Mouse (Mus musculus): ENCODE measurements around the gene Gm20765.
"Not testable (repeated sequence)": the region's sequence is repeated elsewhere in the genome, so short reads cannot be mapped to it uniquely, and the experiment has no call there.

Gene Gm20765

GRCm38 (mm10) chr10:104185233-104185632 lies at the start of gene Gm20765:
Gene Gm20765 (plus strand): TSS chr10:104185533.
- DNase-seq (ENCODE audit: low spot score), result not testable (repeated sequence)

- DNase-seq (ENCODE audit: low spot score), result not testable (repeated sequence)
Observed at GRCm38 (mm10) chr10:104142687-104143086, 42.6 kb upstream of the Gm20765 start, which contains the start of gene Gm21293. Gene Gm21293 (plus strand): TSS chr10:104142987.

- DNase-seq (ENCODE audit: low spot score), result not testable (repeated sequence)
Observed at GRCm38 (mm10) chr10:104151197-104151596, 34.1 kb upstream of the Gm20765 start, which contains the start of gene Gm6763. Gene Gm6763 (plus strand): TSS chr10:104151497.

- not testable (repeated sequence) for DNase-seq (ENCODE audit: low spot score)
Observed at GRCm38 (mm10) chr10:104159706-104160105, 25.6 kb upstream of the Gm20765 start, which contains the start of gene Gm8764. Gene Gm8764 (plus strand): TSS chr10:104160006.

GRCm38 (mm10) chr10:104168215-104168614 lies 17.1 kb upstream of the Gm20765 start, which contains the start of gene Gm21304:
Gene Gm21304 (plus strand): TSS chr10:104168515.
- DNase-seq (ENCODE audit: low spot score), result not testable (repeated sequence)

GRCm38 (mm10) chr10:104176724-104177123 lies 8.6 kb upstream of the Gm20765 start, which contains the start of gene Gm21312:
Gene Gm21312 (plus strand): TSS chr10:104177024.
- not testable (repeated sequence) for DNase-seq (ENCODE audit: low spot score)

- not testable (repeated sequence) for DNase-seq (ENCODE audit: low spot score)
Observed at GRCm38 (mm10) chr10:104193742-104194141, 8.4 kb downstream of the Gm20765 start, which contains the start of gene Gm4340. Gene Gm4340 (plus strand): TSS chr10:104194042.

GRCm38 (mm10) chr10:104209655-104210054 lies 24.3 kb downstream of the Gm20765 start:
- DNase-seq (ENCODE audit: low spot score), result no peak

GRCm38 (mm10) chr10:104210268-104210990 lies 25.1 kb downstream of the Gm20765 start:
- no peak for DNase-seq (ENCODE audit: low spot score)

- no peak for DNase-seq (ENCODE audit: low spot score)
Observed at GRCm38 (mm10) chr10:104214527-104214926, 29.2 kb downstream of the Gm20765 start.

- no peak for DNase-seq (ENCODE audit: low spot score)
Observed at GRCm38 (mm10) chr10:104220303-104221021, 35.1 kb downstream of the Gm20765 start.
